Mouse (Mus musculus): ENCODE data around the gene Nubp1. TPM values are rescaled to one million over a fixed set of nuclear protein-coding genes. Genes with fewer than 3 reads are reported as not detected.

Gene Nubp1
- total and polyA plus RNA-seq, 3 experiments, result 152 to 169 (median 162) TPM

DNA sequence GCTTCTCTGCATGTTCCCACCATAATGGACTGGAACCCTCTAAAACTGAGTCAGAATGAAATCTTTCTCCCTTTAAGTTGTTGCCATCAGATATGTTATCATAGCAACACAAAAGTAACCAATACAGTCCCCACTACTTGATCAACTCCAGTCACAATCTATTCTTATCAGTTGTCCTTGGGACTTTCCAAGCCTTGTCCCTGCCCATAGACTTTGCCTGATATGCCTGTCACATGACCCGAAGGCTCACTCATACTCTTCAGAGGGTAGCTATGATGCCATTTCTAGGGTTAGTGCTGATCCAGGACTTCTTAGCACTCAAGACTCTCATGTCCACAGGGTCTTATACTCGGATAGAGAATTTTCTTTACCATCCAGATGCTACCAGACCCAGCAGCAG is 48.4 kb downstream of the Nubp1 start:
- Histone ChIP-seq H3K4me2 (ENCODE audit: insufficient read depth, low read depth, poor library complexity, severe bottlenecking) (no peak overlapping the region), H3K9me3 (replicated peaks; ENCODE audit: low read length) (no peaks in the 10 kb centered on the region), H3K36me3 (replicated peaks in 1 of 2; ENCODE audit: control insufficient read depth in 1 of 2, insufficient read depth in 1 of 2, low read length in 1 of 2) (no peaks in the 10 kb centered on the region), H3K79me2 (replicated peaks; ENCODE audit: control insufficient read depth, extremely low read depth, insufficient read depth, poor library complexity, severe bottlenecking) (no peaks in the 10 kb centered on the region), H3K9ac (ENCODE audit: insufficient read depth, low read depth) (no peak overlapping the region), H3K27ac (ENCODE audit: insufficient read depth, low read depth) (no peak overlapping the region), H3K4me3 (replicated peaks in 1 of 3; ENCODE audit: low read depth in 2 of 3, low read length in 2 of 3, poor library complexity in 1 of 3) (no peak overlapping the region), H3K27me3 (replicated peaks) (no peaks in the 10 kb centered on the region), H3K4me1 (ENCODE audit: control insufficient read depth in 1 of 2, insufficient read depth in 2 of 2) (peaks cover 3 to 31% of the 10 kb centered on the region in 2 experiments; a peak in 3 of 4 replicates)
- in situ Hi-C loops (cut with MboI; ENCODE audit: low pct_ligation_motif_present, low pct_unique_long_range_greater_than_20kb, low sequenced_read_pairs) (no loop called here), dilution Hi-C loops (cut with MboI; ENCODE audit: extremely low pct_ligation_motif_present, extremely low pct_unique_long_range_greater_than_20kb, low sequenced_read_pairs) (no loop called here)
- no peak for DNase-seq (ENCODE audit: extremely low read depth)
- TF ChIP-seq ELF1 (IDR thresholded peaks at IDR 0.05; ENCODE audit: low read depth, low read length), result no peak
- TF ChIP-seq POLR2AphosphoS2 (IDR thresholded peaks at IDR 0.05; ENCODE audit: low read depth, low read length), result no peak
- no peak for TF ChIP-seq ZNF384 (IDR thresholded peaks at IDR 0.05; ENCODE audit: low read depth, low read length)
- TF ChIP-seq USF1 (IDR thresholded peaks at IDR 0.05; ENCODE audit: low read depth, low read length), result no peak; the same call in 1 of the 2 replicates
- TF ChIP-seq CHD1 (IDR thresholded peaks at IDR 0.05; ENCODE audit: low read depth, low read length), result no peak
- TF ChIP-seq EP300 (IDR thresholded peaks at IDR 0.05; ENCODE audit: low read length), result no peak
- no peak for TF ChIP-seq RAD21 (IDR thresholded peaks at IDR 0.05; ENCODE audit: low read depth, low read length)
- TF ChIP-seq ZMIZ1 (IDR thresholded peaks at IDR 0.05; ENCODE audit: low read depth, low read length), result no peak
- TF ChIP-seq NELFE (IDR thresholded peaks at IDR 0.05; ENCODE audit: low read depth, low read length), result no peak
- no peak for TF ChIP-seq ETS1 (conservative IDR thresholded peaks at IDR 0.05; ENCODE audit: low read depth, low read length)
- no peak for TF ChIP-seq POLR2A (IDR thresholded peaks at IDR 0.05; ENCODE audit: low read depth, low read length)
- TF ChIP-seq BHLHE40 (IDR thresholded peaks at IDR 0.05; ENCODE audit: low read depth, low read length), result no peak
- TF ChIP-seq MEF2A (IDR thresholded peaks at IDR 0.05; ENCODE audit: borderline replicate concordance, low read depth, low read length), result no peak
- no peak for TF ChIP-seq UBTF (IDR thresholded peaks at IDR 0.05; ENCODE audit: low read depth, low read length)
- TF ChIP-seq TBP (conservative IDR thresholded peaks at IDR 0.05; ENCODE audit: low read depth, low read length), result no peak

DNA sequence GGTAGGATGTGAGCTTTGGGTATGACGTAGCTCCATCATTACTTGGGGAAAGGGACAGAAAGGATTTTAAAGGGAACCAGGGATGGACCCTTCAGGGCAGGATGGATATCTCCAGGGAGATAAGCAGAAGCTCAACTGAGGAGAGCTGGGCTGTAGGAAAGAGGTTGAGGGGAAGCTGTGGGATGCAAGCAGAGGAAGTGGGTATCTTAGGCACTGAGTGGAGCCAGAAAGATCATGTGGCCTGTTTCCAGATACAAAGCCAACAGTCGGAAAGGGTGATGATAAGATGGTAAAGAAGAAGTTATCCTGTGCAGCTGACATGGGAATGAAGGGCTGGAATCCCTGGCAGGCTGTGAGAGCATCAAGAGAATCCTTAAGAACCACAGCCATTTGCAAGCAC is 49.4 kb downstream of the Nubp1 start:
- no peak for TF ChIP-seq CHD1 (IDR thresholded peaks at IDR 0.05; ENCODE audit: low read depth, low read length)
- no peak for TF ChIP-seq ZMIZ1 (IDR thresholded peaks at IDR 0.05; ENCODE audit: low read depth, low read length)
- no peak for TF ChIP-seq IRF4 (IDR thresholded peaks at IDR 0.05; ENCODE audit: low read depth, low read length)
- TF ChIP-seq PAX5 (IDR thresholded peaks at IDR 0.05; ENCODE audit: low read length), result no peak
- TF ChIP-seq JUN (IDR thresholded peaks at IDR 0.05; ENCODE audit: insufficient read depth, low read depth, low read length), result no peak
- TF ChIP-seq HCFC1 (IDR thresholded peaks at IDR 0.05; ENCODE audit: low read depth, low read length), result no peak
- TF ChIP-seq GABPA (IDR thresholded peaks at IDR 0.05; ENCODE audit: insufficient replicate concordance, low read depth, low read length), result no peak
- TF ChIP-seq MXI1 (IDR thresholded peaks at IDR 0.05; ENCODE audit: low read depth, low read length), result no peak
- TF ChIP-seq KAT2A (IDR thresholded peaks at IDR 0.05; ENCODE audit: insufficient replicate concordance, low read length), result no peak
- no peak for TF ChIP-seq POLR2AphosphoS2 (IDR thresholded peaks at IDR 0.05; ENCODE audit: low read depth, low read length)
- TF ChIP-seq CTCF (conservative IDR thresholded peaks at IDR 0.05 in 1 of 2, IDR thresholded peaks at IDR 0.05 in 1 of 2; ENCODE audit: low read depth in 2 of 2, low read length in 2 of 2), result no peak
- TF ChIP-seq NELFE (IDR thresholded peaks at IDR 0.05; ENCODE audit: low read depth, low read length), result no peak
- no peak for TF ChIP-seq JUND (conservative IDR thresholded peaks at IDR 0.05; ENCODE audit: low read depth, low read length)
- no peak for TF ChIP-seq E2F4 (IDR thresholded peaks at IDR 0.05; ENCODE audit: insufficient replicate concordance, low read depth, low read length)
- TF ChIP-seq TBP (conservative IDR thresholded peaks at IDR 0.05; ENCODE audit: low read depth, low read length), result no peak
- no peak for TF ChIP-seq ZNF384 (IDR thresholded peaks at IDR 0.05; ENCODE audit: low read depth, low read length)
- TF ChIP-seq MAZ (IDR thresholded peaks at IDR 0.05; ENCODE audit: low read depth, low read length), result no peak
- no peak for DNase-seq (ENCODE audit: extremely low read depth)
- Histone ChIP-seq H3K79me2 (replicated peaks; ENCODE audit: control insufficient read depth, extremely low read depth, insufficient read depth, poor library complexity, severe bottlenecking) (no peaks in the 10 kb centered on the region), H3K27ac (ENCODE audit: insufficient read depth, low read depth) (no peak overlapping the region), H3K36me3 (replicated peaks in 1 of 2; ENCODE audit: control insufficient read depth in 1 of 2, insufficient read depth in 1 of 2, low read length in 1 of 2) (no peaks in the 10 kb centered on the region), H3K4me3 (replicated peaks in 1 of 3; ENCODE audit: low read depth in 2 of 3, low read length in 2 of 3, poor library complexity in 1 of 3) (no peak overlapping the region), H3K4me1 (ENCODE audit: control insufficient read depth in 1 of 2, insufficient read depth in 2 of 2) (peaks cover 7 to 31% of the 10 kb centered on the region in 2 experiments), H3K9me3 (replicated peaks; ENCODE audit: low read length) (no peaks in the 10 kb centered on the region), H3K4me2 (ENCODE audit: insufficient read depth, low read depth, poor library complexity, severe bottlenecking) (no peak overlapping the region), H3K9ac (ENCODE audit: insufficient read depth, low read depth) (no peak overlapping the region), H3K27me3 (replicated peaks) (no peaks in the 10 kb centered on the region)
- dilution Hi-C loops (cut with MboI; ENCODE audit: extremely low pct_ligation_motif_present, extremely low pct_unique_long_range_greater_than_20kb, low sequenced_read_pairs) (no loop called here), in situ Hi-C loops (cut with MboI; ENCODE audit: low pct_ligation_motif_present, low pct_unique_long_range_greater_than_20kb, low sequenced_read_pairs) (no loop called here)
